Mouse (Mus musculus) heart, postnatal 0 days (tissue): ENCODE results near the gene Creb1.

ENCODE experiments used
- CTCF ChIP-seq: IDR thresholded peaks from 2 replicates; pipeline ENCODE4 v1.5.1; 2016; ENCODE audit warnings: antibody characterized with exemption, control low read depth, low read depth
- EP300 ChIP-seq: IDR thresholded peaks from 2 replicates; pipeline ENCODE4 v1.6.1; 2016; ENCODE audit warnings: antibody characterized with exemption, low read depth

- TF ChIP-seq CTCF (no peak), EP300 (no peak)
Observed at GRCm38 (mm10) chr1:64521734-64522133, 10.7 kb upstream of the Creb1 start.
